Mouse (Mus musculus) kidney, adult 9 months (tissue): ENCODE measurements around the gene Slx4ip.
"Not testable (repeated sequence)": the region's sequence is repeated elsewhere in the genome, so short reads cannot be mapped to it uniquely, and the experiment has no call there.

ENCODE experiments used
- DNase-seq: peaks from one replicate; pipeline ENCODE4 v3.0.0; 2022

The Slx4ip gene

GRCm38 (mm10) chr2:136891068-136891950, at the start of gene Slx4ip, which contains the start of the genes AL731706.1 and Mkks:
Gene Slx4ip, plus strand, starts transcription at chr2:136891218.
Gene AL731706.1, minus strand, starts transcription at chr2:136891389.
Gene Mkks, minus strand, starts transcription at chr2:136891389.
- DNase-seq: peak; percentile 100

DNA sequence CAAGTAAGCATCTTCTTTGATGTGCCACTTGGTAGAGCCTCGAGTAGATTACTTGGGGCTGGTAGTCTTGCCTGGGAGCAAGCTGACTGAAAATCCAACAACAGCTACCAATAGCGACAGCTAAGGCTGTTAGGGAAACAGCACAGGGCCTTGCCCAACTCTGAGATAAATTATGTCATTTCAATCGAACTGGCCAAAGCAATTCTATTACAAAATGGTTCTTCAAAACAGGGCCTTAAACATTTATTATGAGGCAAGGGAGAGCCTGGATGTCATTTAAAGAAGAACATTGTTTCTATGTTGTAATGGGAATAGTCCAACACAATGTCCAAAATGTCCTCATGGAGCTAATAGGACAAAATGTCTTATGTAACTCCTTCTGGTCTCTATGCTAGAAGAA, 40.7 kb upstream of the Slx4ip start:
- DNase-seq: no peak

DNA sequence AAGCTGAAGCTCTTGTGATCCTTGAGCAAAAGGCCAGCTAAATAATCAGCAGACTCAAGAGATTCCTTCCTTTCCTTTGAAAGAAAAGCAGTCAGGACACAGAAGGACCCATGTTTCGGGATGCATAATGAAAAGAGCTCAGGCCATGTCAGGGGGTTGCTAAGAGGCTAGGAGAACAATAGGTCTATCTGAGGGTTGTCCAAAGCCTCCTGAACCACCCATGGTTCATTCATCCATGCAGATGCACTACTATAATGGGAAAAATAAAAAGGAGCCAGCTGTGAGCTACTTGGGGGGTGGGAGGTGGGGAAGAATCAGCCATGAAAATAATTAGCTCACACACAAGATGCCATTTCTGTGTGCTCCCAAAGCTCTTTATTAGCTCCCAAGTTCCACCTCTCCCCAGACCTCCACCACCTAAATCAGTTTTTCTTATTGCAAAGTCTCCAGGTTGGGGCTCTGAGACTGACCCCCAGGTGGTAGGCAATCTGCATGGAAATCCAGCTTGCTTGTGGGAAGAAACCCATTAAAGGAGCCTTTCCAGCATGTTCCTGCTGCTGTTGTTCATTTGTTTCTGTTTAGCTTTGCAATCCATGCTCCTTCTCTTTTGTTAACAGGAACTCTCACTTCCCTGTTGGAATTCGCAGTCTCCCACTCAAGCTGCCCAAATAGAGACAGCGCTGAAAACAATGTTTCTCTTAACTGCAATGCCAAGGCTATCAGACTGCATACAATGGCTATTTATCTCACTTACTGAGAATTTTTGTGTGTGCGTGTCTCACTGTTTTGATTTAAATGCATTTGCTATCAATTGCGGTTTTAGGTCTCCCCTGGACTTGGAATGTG, 36.3 kb upstream of the Slx4ip start:
- no peak for DNase-seq

GRCm38 (mm10) chr2:136885579-136885978, 5.4 kb upstream of the Slx4ip start, which contains the start of gene AL731706.2:
Gene AL731706.2, minus strand, starts transcription at chr2:136885679.
- DNase-seq: no peak

- no peak for DNase-seq
These were observed 4.2 kb upstream of the Slx4ip start for GRCm38 (mm10) chr2:136886846-136887245.

DNA sequence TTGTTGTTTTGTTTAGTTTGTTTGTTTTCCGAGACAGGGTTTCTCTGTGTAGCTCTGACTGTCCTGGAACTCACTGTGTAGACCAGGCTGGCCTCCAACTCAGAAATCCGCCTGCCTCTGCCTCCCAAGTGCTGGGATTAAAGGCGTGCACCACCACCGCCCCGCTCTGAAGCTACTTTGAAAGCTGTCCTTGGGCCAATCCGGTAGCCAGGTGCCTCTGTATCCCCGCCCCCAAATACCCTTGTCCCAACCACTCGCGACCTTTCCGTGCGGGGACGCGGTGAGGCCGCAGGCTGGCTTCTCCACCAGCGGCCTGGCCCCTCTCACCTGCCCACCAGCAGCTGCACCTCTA, 326 bp upstream of the Slx4ip start:
- not testable (repeated sequence) for DNase-seq

GRCm38 (mm10) chr2:136891951-136892371, 943 bp downstream of the Slx4ip start:
- DNase-seq: peak; percentile 99

GRCm38 (mm10) chr2:136894494-136894893, 3.5 kb downstream of the Slx4ip start:
- DNase-seq: no peak

DNA sequence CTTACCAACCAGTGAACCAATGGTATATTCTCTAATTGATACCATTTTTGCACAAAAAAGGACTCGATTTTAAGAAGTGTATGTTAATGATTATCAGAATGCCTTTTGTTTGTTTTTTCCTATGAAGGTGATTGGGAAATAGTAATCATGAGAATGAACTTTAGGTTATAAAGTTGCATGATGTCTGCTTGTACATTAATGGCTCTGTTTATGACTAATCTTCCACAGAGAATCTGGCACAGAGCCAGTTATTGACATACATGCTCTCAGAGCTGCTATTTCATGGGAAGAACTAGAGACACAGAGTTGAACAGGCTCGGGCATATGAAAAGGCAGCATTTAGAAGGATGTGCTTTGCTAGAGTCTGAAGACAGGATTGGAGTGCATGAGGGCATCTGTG, 5.1 kb downstream of the Slx4ip start:
- DNase-seq: no peak

GRCm38 (mm10) chr2:136908596-136908995, 17.6 kb downstream of the Slx4ip start:
- no peak for DNase-seq

GRCm38 (mm10) chr2:136909298-136909697, 18.3 kb downstream of the Slx4ip start:
- no peak for DNase-seq

- DNase-seq: no peak
These were observed 21.0 kb downstream of the Slx4ip start for GRCm38 (mm10) chr2:136911958-136912411.

- DNase-seq: no peak
These were observed 22.0 kb downstream of the Slx4ip start for GRCm38 (mm10) chr2:136913021-136913420.

DNA sequence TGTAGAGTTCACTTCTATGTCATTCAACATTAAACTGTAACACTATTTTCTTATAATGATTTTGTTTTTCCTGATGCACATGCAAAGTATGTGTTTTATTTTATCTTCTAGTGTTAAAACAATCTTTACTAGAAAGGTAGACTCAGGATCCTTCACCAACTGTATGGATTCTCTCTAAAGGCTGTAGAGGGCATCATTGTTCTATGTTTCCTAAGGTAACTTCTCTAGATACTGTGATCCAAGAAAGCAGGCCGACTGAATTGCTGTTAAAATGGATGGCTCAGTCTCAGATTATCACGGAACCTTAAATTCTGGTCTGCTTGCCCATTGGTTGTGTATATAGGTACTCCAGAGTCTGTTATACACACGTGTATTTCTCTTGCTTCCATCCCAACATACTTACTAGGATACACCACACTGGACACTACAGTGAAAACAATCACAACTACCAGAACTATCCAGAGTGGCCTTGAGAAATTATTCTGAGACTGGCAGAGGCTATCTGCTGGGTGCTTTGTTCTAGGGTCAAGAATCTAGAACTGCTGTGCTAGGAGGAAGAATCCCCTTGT, 23.4 kb downstream of the Slx4ip start:
- DNase-seq: peak; percentile 17

GRCm38 (mm10) chr2:136919433-136919832, 28.4 kb downstream of the Slx4ip start:
- DNase-seq: no peak

DNA sequence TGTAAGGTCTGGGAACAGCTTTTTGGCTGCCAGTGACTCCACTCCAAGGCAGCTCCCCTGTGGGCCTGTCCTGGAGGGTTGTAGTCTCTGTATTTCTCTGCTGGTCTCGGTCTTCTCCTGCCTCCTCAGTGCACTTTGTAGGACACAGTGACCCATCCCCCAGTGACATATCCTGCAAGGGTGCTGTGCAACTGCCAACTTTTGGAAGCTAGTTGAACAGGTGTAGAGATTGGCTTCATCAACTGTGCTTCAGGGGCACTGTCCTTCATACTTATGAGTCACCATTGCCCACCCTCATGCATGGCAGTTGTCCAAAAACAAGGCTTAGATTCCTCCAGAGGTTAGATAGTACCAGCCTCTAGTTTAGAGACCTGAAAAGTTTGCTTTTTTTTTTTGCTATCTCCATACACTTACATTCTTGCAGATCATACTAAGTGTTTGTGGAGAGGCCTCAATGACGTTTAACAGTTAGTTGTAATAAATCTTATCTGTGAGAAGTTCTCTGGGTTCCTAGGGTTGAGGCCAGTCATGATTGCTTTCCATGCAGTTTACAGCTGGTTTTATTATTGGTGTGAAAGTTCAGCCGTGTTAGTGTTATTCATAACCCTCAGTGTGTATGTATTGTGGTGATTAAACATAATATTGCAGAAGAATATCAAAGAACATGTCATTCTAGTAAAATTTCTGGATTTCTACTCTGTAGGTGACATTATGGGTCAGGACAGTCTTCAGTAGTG, 29.4 kb downstream of the Slx4ip start:
- DNase-seq: no peak

DNA sequence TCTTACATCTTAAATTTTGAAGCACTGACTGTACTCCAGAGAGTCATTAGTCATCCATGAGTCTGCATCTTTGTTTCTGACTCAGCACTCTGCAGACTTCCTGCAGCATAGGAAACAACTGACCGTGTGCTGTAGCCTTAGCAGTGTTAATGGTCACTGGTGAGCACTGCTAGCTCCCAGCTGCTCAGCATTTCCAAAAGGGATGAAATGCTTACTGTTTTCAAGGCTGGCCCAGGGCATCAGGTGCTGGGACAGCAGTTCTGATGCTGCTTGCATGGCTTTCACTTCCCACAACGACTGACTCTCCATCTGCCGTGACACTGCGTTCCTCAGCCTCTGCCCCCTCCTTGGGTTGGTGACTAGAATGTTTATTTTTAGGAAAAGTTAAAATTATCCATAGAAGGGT, 30.0 kb downstream of the Slx4ip start:
- peak; percentile 11 for DNase-seq

DNA sequence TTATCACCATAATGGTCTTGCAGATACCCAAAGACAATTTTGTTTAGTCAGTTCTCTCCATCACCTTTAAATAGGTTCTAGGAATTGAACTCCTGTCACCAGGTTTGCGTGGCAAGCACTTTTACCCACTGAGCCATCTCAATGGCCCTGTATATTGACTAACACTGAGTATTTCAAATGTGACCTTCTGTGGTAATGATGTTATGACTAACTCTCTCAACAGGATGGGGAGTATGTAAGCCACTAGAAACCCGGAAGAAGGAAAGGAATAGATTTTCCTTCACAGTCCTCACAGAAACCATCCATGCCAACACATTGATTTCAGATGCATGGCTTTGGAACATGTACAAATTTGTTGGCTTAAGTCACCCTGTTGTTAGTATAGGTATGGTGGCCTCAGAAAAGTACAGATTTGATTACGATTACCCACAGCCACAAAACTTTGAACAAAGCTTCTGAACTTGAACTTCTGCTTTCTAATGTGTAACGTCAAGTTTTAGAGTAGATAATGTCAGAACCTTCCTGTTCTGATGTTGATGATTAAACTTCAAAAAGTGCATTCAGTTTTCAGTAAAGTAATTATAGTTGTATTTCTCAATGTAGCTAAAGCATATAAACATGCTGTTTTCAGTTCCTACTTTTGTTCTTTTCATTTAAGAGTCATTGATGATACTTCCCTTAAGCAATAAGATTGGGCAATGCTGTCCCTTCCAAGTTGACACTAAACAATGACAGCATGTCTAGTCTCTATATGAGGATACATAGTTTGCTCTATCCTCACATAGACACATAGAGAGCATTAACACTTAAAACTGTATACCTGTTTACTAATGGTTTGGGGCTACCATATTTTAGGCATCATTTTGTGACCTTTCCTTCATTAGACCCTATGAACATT, 45.6 kb downstream of the Slx4ip start:
- no peak for DNase-seq

GRCm38 (mm10) chr2:136938249-136938648, 47.2 kb downstream of the Slx4ip start:
- no peak for DNase-seq

DNA sequence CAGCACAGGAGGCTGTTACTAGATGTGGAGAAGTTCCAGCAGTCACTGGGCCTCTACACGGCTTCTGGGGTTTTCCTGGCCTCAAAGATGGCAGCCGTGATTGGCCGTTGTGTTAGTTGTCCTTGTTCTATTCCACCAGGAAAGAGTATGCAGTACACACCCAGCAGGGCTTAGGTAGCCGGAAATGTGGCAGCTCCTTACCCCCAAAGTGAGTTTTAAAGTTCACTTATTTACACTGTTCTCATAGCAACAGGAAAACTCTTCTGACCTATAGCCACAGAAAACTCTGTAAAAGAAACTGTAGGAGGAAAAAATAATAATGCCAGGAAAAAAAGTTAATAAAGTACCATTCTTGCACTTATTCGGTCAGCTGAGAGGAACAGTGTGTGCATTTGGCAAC, 55.3 kb downstream of the Slx4ip start:
- DNase-seq: no peak

DNA sequence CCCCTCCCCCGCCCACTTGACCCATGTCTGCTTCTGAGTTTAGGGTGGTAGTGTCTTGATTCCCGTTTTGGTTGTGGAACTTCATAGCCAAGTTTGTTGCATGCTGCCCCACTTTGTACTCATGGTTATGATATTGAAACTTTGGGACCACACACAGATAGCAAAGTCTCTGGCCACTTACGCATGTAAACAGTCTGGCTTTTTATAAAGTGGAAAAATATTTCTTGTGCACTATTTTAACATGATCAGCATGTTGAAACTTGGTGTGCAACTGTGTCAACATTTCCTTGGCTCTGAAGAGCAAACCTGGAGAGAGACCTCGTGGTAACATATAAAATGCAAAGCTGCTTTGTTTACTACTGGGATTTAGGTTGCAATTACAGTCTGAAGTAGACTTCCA, 56.5 kb downstream of the Slx4ip start:
- DNase-seq: no peak
